Mouse (Mus musculus) B cell, adult 2 months (primary cell): Measurements from ENCODE around the gene Gbp2b.
"Not testable (repeated sequence)": the region's sequence is repeated elsewhere in the genome, so short reads cannot be mapped to it uniquely, and the experiment has no call there.

ENCODE experiments used
- DNase-seq, 2 experiments: peaks; one replicate each; pipeline ENCODE4 v3.0.0; 2022

Gbp2b gene

GRCm38 (mm10) chr3:142594547-142594946 is at the start of gene Gbp2b:
Gene Gbp2b (plus strand): TSS chr3:142594847.
- no peak for DNase-seq

GRCm38 (mm10) chr3:142546690-142547089 is 48.0 kb upstream of the Gbp2b start:
- DNase-seq, result no peak

GRCm38 (mm10) chr3:142550052-142550676 is 44.5 kb upstream of the Gbp2b start:
- DNase-seq, result no peak

- no peak for DNase-seq
These were observed 40.0 kb upstream of the Gbp2b start for GRCm38 (mm10) chr3:142554601-142555000.

- DNase-seq, result no peak
These were observed 39.0 kb upstream of the Gbp2b start for GRCm38 (mm10) chr3:142555623-142556022.

- DNase-seq, result peak; percentile 14 to 25
These were observed 34.9 kb upstream of the Gbp2b start, which contains the start of gene Gbp3 for GRCm38 (mm10) chr3:142559632-142560228. Gene Gbp3 (plus strand): TSS chr3:142560026.

GRCm38 (mm10) chr3:142560296-142560948 is 34.2 kb upstream of the Gbp2b start:
- DNase-seq, result peak; percentile 91 to 93

GRCm38 (mm10) chr3:142561045-142561646 is 33.5 kb upstream of the Gbp2b start:
- DNase-seq, result no peak

- DNase-seq, result no peak
These were observed 33.0 kb upstream of the Gbp2b start for GRCm38 (mm10) chr3:142561666-142562065.

GRCm38 (mm10) chr3:142567490-142567889 is 27.2 kb upstream of the Gbp2b start:
- not testable (repeated sequence) for DNase-seq

GRCm38 (mm10) chr3:142570738-142571137 is 23.9 kb upstream of the Gbp2b start:
- DNase-seq, result no peak

GRCm38 (mm10) chr3:142577108-142577507 is 17.5 kb upstream of the Gbp2b start:
- no peak for DNase-seq

GRCm38 (mm10) chr3:142578342-142578741 is 16.3 kb upstream of the Gbp2b start:
- no peak for DNase-seq

GRCm38 (mm10) chr3:142583067-142583466 is 11.6 kb upstream of the Gbp2b start:
- DNase-seq, result no peak

- DNase-seq, result no peak
These were observed 7.3 kb upstream of the Gbp2b start for GRCm38 (mm10) chr3:142587386-142587785.

- no peak for DNase-seq
These were observed 5.8 kb upstream of the Gbp2b start for GRCm38 (mm10) chr3:142588888-142589287.

GRCm38 (mm10) chr3:142590431-142591067 is 4.1 kb upstream of the Gbp2b start:
- peak; percentile 19 to 36 for DNase-seq

- no peak for DNase-seq
These were observed 3.3 kb downstream of the Gbp2b start for GRCm38 (mm10) chr3:142597923-142598322.

GRCm38 (mm10) chr3:142601675-142602074 is 7.0 kb downstream of the Gbp2b start:
- DNase-seq, result no peak

GRCm38 (mm10) chr3:142618658-142619057 is 24.0 kb downstream of the Gbp2b start:
- peak; percentile 63 to 73 for DNase-seq

- peak; percentile 24 to 26 for DNase-seq
These were observed 25.0 kb downstream of the Gbp2b start for GRCm38 (mm10) chr3:142619606-142620005.

- peak; percentile 42 to 49 for DNase-seq
These were observed 25.7 kb downstream of the Gbp2b start, which contains the start of gene Gbp2 for GRCm38 (mm10) chr3:142620111-142620955. Gene Gbp2 (plus strand): TSS chr3:142620602.
